Mouse (Mus musculus): ENCODE results near the gene Gm17651. TPM values are rescaled to one million over a fixed set of nuclear protein-coding genes. Genes with fewer than 3 reads are reported as not detected.

The Gm17651 gene
- total RNA-seq, 2 experiments from 2014 or later = not detected

GRCm38 (mm10) chr3:97630746-97631145 is 43.7 kb downstream of the Gm17651 start:
- DNase-seq (ENCODE audit: low spot score in 2 of 2) = no peak

- no peak for DNase-seq (ENCODE audit: low spot score in 2 of 2)
Measured at GRCm38 (mm10) chr3:97629941-97630340, 44.6 kb downstream of the Gm17651 start.

GRCm38 (mm10) chr3:97628391-97629001 is 46.0 kb downstream of the Gm17651 start, which contains the start of gene Fmo5:
TSS of gene Fmo5 (plus strand) at chr3:97628804.
- DNase-seq (ENCODE audit: low spot score in 2 of 2) = no peak

- DNase-seq (ENCODE audit: low spot score in 2 of 2) = no peak
Measured at GRCm38 (mm10) chr3:97627893-97628292, 46.6 kb downstream of the Gm17651 start.

GRCm38 (mm10) chr3:97624611-97625010 is 49.9 kb downstream of the Gm17651 start:
- no peak for DNase-seq (ENCODE audit: low spot score in 2 of 2)

Small RNAs within 50 kb of the gene (microRNA-seq; reads per million reads assigned to microRNA genes)
- gene Mir7225 = 0 reads per million in 2 experiments

Other genes with a start within 250 kb of the Gm17651 start
- 1 to 10 TPM; 8.2 to 8.9 TPM for gene Chd1l, start 64.5 kb downstream of the Gm17651 start, total RNA-seq (2021)
- gene Fmo5, start 45.9 kb downstream of the Gm17651 start, total RNA-seq (2021) = 1 to 10 TPM; 4.5 to 4.8 TPM
- 10 to 100 TPM; 30.5 to 30.9 TPM for gene Prkab2, start 16.5 kb downstream of the Gm17651 start, total RNA-seq (2021)
- 100 to 1,000 TPM; 207 to 211 TPM for gene Pde4dip, start 214.0 kb upstream of the Gm17651 start, total RNA-seq (2021)
- 10 to 100 TPM; 80.0 to 82.9 TPM for gene Sec22b, start 226.5 kb upstream of the Gm17651 start, total RNA-seq (2021)

Measured in left cerebral cortex, adult 18-20 months (tissue).